Mouse (Mus musculus) common myeloid progenitor, adult 5-6 weeks (primary cell): ENCODE measurements around the gene Hephl1. TPM values are rescaled to one million over a fixed set of nuclear protein-coding genes. Genes with fewer than 3 reads are reported as not detected.

Experiments
- ATAC-seq: replicated peaks from 2 replicates; pipeline ENCODE4 v1.8.0; 2016; ENCODE audit warnings: low read depth, mild to moderate bottlenecking, moderate TSS enrichment, inconsistent platforms; ENCODE audit not compliant: poor library complexity, severe bottlenecking
- total RNA-seq: library from RNA; stranded (forward); fragments of 200-1000, 187-1606 nt; gene quantifications from 2 replicates; pipeline ENCODE4 v1.2.3, GENCODE M21; 2017

Gene Hephl1
- total RNA-seq, 1 experiment from 2014 or later: not detected

GRCm38 (mm10) chr9:15064176-15064575 lies 47.7 kb downstream of the Hephl1 start:
- no peak for ATAC-seq

- ATAC-seq: no peak
Observed at GRCm38 (mm10) chr9:15060847-15061246, 51.1 kb downstream of the Hephl1 start.

GRCm38 (mm10) chr9:15060026-15060425 lies 51.9 kb downstream of the Hephl1 start:
- no peak for ATAC-seq

- ATAC-seq: no peak; the same call in 1 of the 2 replicates
Observed at GRCm38 (mm10) chr9:15045740-15046139, 66.2 kb downstream of the Hephl1 start.

GRCm38 (mm10) chr9:15045084-15045669 lies 66.7 kb downstream of the Hephl1 start, which contains the start of gene Panx1:
Gene Panx1 (minus strand): TSS chr9:15045478.
- peak; percentile 84 for ATAC-seq

- ATAC-seq: peak; percentile 20
Observed at GRCm38 (mm10) chr9:15044391-15045083, 67.4 kb downstream of the Hephl1 start.

GRCm38 (mm10) chr9:15041556-15041955 lies 70.4 kb downstream of the Hephl1 start:
- ATAC-seq: no peak

- ATAC-seq: no peak
Observed at GRCm38 (mm10) chr9:15039848-15040247, 72.1 kb downstream of the Hephl1 start.

- peak; percentile 92 for ATAC-seq
Observed at GRCm38 (mm10) chr9:15037704-15038103, 74.2 kb downstream of the Hephl1 start.

- no peak for ATAC-seq
Observed at GRCm38 (mm10) chr9:15037237-15037636, 74.7 kb downstream of the Hephl1 start.

- ATAC-seq: no peak
Observed at GRCm38 (mm10) chr9:15036807-15037206, 75.1 kb downstream of the Hephl1 start.

- ATAC-seq: no peak
Observed at GRCm38 (mm10) chr9:15036405-15036804, 75.5 kb downstream of the Hephl1 start.

- no peak for ATAC-seq
Observed at GRCm38 (mm10) chr9:15035979-15036378, 75.9 kb downstream of the Hephl1 start.

- ATAC-seq: no peak
Observed at GRCm38 (mm10) chr9:15034546-15035273, 77.2 kb downstream of the Hephl1 start.

GRCm38 (mm10) chr9:15033568-15034160 lies 78.2 kb downstream of the Hephl1 start:
- ATAC-seq: no peak

GRCm38 (mm10) chr9:15032797-15033196 lies 79.1 kb downstream of the Hephl1 start:
- ATAC-seq: no peak

GRCm38 (mm10) chr9:15030771-15031170 lies 81.1 kb downstream of the Hephl1 start:
- no peak for ATAC-seq

GRCm38 (mm10) chr9:15029025-15029727 lies 82.7 kb downstream of the Hephl1 start:
- peak; percentile 81 for ATAC-seq

GRCm38 (mm10) chr9:15027725-15028124 lies 84.2 kb downstream of the Hephl1 start:
- peak; percentile 43; the same call in 1 of the 2 replicates for ATAC-seq

- no peak for ATAC-seq
Observed at GRCm38 (mm10) chr9:15023049-15023448, 88.9 kb downstream of the Hephl1 start.
